Mouse (Mus musculus): ENCODE measurements around the gene Htr2b.

Htr2b gene

GRCm38 (mm10) chr1:86111779-86112178 is at the start of gene Htr2b:
Gene Htr2b (minus strand): TSS chr1:86111970.
- DNase-seq: peak; percentile 15

GRCm38 (mm10) chr1:86161061-86161460 is 49.3 kb upstream of the Htr2b start:
- DNase-seq: no peak

- no peak for DNase-seq
Observed at GRCm38 (mm10) chr1:86160479-86160878, 48.7 kb upstream of the Htr2b start.

- DNase-seq: no peak
Observed at GRCm38 (mm10) chr1:86160059-86160458, 48.3 kb upstream of the Htr2b start.

GRCm38 (mm10) chr1:86156595-86156994 is 44.8 kb upstream of the Htr2b start:
- no peak for DNase-seq

GRCm38 (mm10) chr1:86156075-86156474 is 44.3 kb upstream of the Htr2b start:
- DNase-seq: no peak

- DNase-seq: no peak
Observed at GRCm38 (mm10) chr1:86154824-86155164, 43.0 kb upstream of the Htr2b start.

- DNase-seq: peak; percentile 95
Observed at GRCm38 (mm10) chr1:86154133-86154823, 42.5 kb upstream of the Htr2b start, which contains the start of gene Armc9. Gene Armc9 (plus strand): TSS chr1:86154780.

- DNase-seq: no peak
Observed at GRCm38 (mm10) chr1:86152618-86153017, 40.8 kb upstream of the Htr2b start.

GRCm38 (mm10) chr1:86151376-86151775 is 39.6 kb upstream of the Htr2b start:
- no peak for DNase-seq

- DNase-seq: no peak
Observed at GRCm38 (mm10) chr1:86150929-86151328, 39.2 kb upstream of the Htr2b start.

- DNase-seq: no peak
Observed at GRCm38 (mm10) chr1:86148161-86148560, 36.4 kb upstream of the Htr2b start.

- no peak for DNase-seq
Observed at GRCm38 (mm10) chr1:86147557-86147956, 35.8 kb upstream of the Htr2b start.

GRCm38 (mm10) chr1:86146293-86146692 is 34.5 kb upstream of the Htr2b start:
- DNase-seq: no peak

GRCm38 (mm10) chr1:86144001-86144944 is 32.5 kb upstream of the Htr2b start:
- DNase-seq: no peak

- DNase-seq: no peak
Observed at GRCm38 (mm10) chr1:86143165-86143564, 31.4 kb upstream of the Htr2b start.

GRCm38 (mm10) chr1:86141081-86141480 is 29.3 kb upstream of the Htr2b start:
- DNase-seq: no peak

GRCm38 (mm10) chr1:86135315-86135714 is 23.5 kb upstream of the Htr2b start:
- no peak for DNase-seq

GRCm38 (mm10) chr1:86133337-86133736 is 21.6 kb upstream of the Htr2b start, which contains the start of gene Gm21972:
Gene Gm21972 (plus strand): TSS chr1:86133637.
- no peak for DNase-seq

GRCm38 (mm10) chr1:86126036-86126435 is 14.3 kb upstream of the Htr2b start:
- no peak for DNase-seq

GRCm38 (mm10) chr1:86119549-86119948 is 7.8 kb upstream of the Htr2b start:
- DNase-seq: no peak

GRCm38 (mm10) chr1:86114141-86114540 is 2.4 kb upstream of the Htr2b start:
- DNase-seq: no peak

- DNase-seq: no peak
Observed at GRCm38 (mm10) chr1:86105054-86105453, 6.7 kb downstream of the Htr2b start.

- no peak for DNase-seq
Observed at GRCm38 (mm10) chr1:86094413-86094812, 17.4 kb downstream of the Htr2b start.
